Mouse (Mus musculus) kidney, postnatal 0 days (tissue): ENCODE data around the gene Defb48. TPM values are rescaled to one million over a fixed set of nuclear protein-coding genes. Genes with fewer than 3 reads are reported as not detected.

Source experiments
- ATAC-seq: fragments of 200-750 bp; cut with Nextera tagmentation; replicated peaks from 2 replicates; pipeline ENCODE4 v1.8.0; 2017; ENCODE audit warnings: low read depth, moderate number of reproducible peaks, moderate TSS enrichment, moderate library complexity; ENCODE audit not compliant: low FRiP score
- DNase-seq: peaks from one replicate; pipeline ENCODE4 v3.0.0-alpha.2; 2016; ENCODE audit warnings: low spot score
- H3K27ac ChIP-seq: fragments of 300-500 bp; sonication (generic); 2 replicates; pipeline ENCODE4 v1.5.1; 2014; ENCODE audit warnings: mild to moderate bottlenecking
- H3K27me3 ChIP-seq: fragments of 300-500 bp; sonication (generic); 2 replicates; pipeline ENCODE4 v1.6.1; 2014; ENCODE audit warnings: low read length, mixed read lengths; ENCODE audit not compliant: insufficient read depth
- H3K36me3 ChIP-seq: fragments of 300-500 bp; sonication (generic); 2 replicates; pipeline ENCODE4 v1.6.1; 2014; ENCODE audit warnings: low read length, mixed read lengths; ENCODE audit not compliant: insufficient read depth
- H3K4me1 ChIP-seq: fragments of 300-500 bp; sonication (generic); replicated peaks from 2 replicates; pipeline ENCODE4 v1.6.1; 2014; ENCODE audit warnings: antibody characterized with exemption, low read length, mixed read lengths; ENCODE audit not compliant: insufficient read depth
- H3K4me2 ChIP-seq: fragments of 300-500 bp; sonication (generic); 2 replicates; pipeline ENCODE4 v1.6.1; 2014; ENCODE audit warnings: mild to moderate bottlenecking, low read length, moderate library complexity, mixed read lengths
- H3K4me3 ChIP-seq: fragments of 300-500 bp; sonication (generic); replicated peaks from 2 replicates; pipeline ENCODE4 v1.5.1; 2014; ENCODE audit warnings: low read depth, low read length
- H3K9ac ChIP-seq: fragments of 300-500 bp; sonication (generic); 2 replicates; pipeline ENCODE4 v1.6.1; 2014; ENCODE audit warnings: low read depth, low read length
- H3K9me3 ChIP-seq: fragments of 300-500 bp; sonication (generic); replicated peaks from 2 replicates; pipeline ENCODE4 v1.6.1; 2016; ENCODE audit warnings: low read length, inconsistent platforms, mixed read lengths
- CTCF ChIP-seq: IDR thresholded peaks from 2 replicates; pipeline ENCODE4 v1.5.1; 2016; ENCODE audit warnings: antibody characterized with exemption, low read depth, mild to moderate bottlenecking, moderate library complexity
- WGBS: fragments of 180-500 bp; shearing (Covaris S2); extraction: QIAGEN DNeasy Blood & Tissue Kit; methylation state at CpG from one replicate; pipeline ENCODE4 v1.1.7; 2014; 5-methylcytosine and 5-hydroxymethylcytosine counted together
- polyA plus RNA-seq: library from polyadenylated mRNA; unstranded; fragments of >200 nt; fragmentation: Nextera tagmentation; extraction: Ambion mirVana; gene quantifications from 2 replicates; pipeline ENCODE4 v1.2.1, GENCODE M21; 2015

The Defb48 gene
- polyA plus RNA-seq, 1 experiment from 2014 or later, result not detected

GRCm38 (mm10) chr14:62997777-62998176 lies 13.5 kb upstream of the Defb48 start, which contains the start of gene Defb47:
Defb47 (plus strand) TSS chr14:62998077.
- DNase-seq (no peak), ATAC-seq (no peak)
- Histone ChIP-seq H3K4me3 (no peak within 1 kb of the TSS), H3K4me1 (no peaks in the 10 kb centered on the region), H3K27ac (no peak within 1 kb of the TSS), H3K36me3 (no peaks in the 10 kb centered on the region), H3K27me3 (no peaks in the 10 kb centered on the region), H3K9ac (no peak within 1 kb of the TSS), H3K9me3 (no peaks in the 10 kb centered on the region), H3K4me2 (no peak within 1 kb of the TSS)
- TF ChIP-seq CTCF, result no peak
- WGBS, result 51% methylated on average over 8 of the region's 8 CpGs

- no peak for TF ChIP-seq CTCF
- WGBS, result 78% methylated on average over 7 of the region's 7 CpGs
- Histone ChIP-seq H3K4me1 (no peaks in the 10 kb centered on the region), H3K36me3 (no peaks in the 10 kb centered on the region), H3K27me3 (no peaks in the 10 kb centered on the region), H3K9me3 (no peaks in the 10 kb centered on the region), H3K27ac (no peak overlapping the region), H3K4me2 (no peak overlapping the region), H3K4me3 (no peak overlapping the region), H3K9ac (no peak overlapping the region)
- DNase-seq, result no peak
- no peak for ATAC-seq
Observed at GRCm38 (mm10) chr14:62991849-62992510, 7.7 kb upstream of the Defb48 start.

- ATAC-seq, result no peak
Observed at GRCm38 (mm10) chr14:62991271-62991670, 7.0 kb upstream of the Defb48 start.

GRCm38 (mm10) chr14:62979815-62980214 lies 4.5 kb downstream of the Defb48 start:
- Histone ChIP-seq H3K27me3 (no peaks in the 10 kb centered on the region), H3K4me2 (no peak overlapping the region), H3K27ac (no peak overlapping the region), H3K36me3 (no peaks in the 10 kb centered on the region), H3K4me1 (no peaks in the 10 kb centered on the region), H3K4me3 (no peak overlapping the region), H3K9me3 (no peaks in the 10 kb centered on the region), H3K9ac (no peak overlapping the region)
- TF ChIP-seq CTCF, result no peak
- DNase-seq (no peak), ATAC-seq (no peak)
- 92% methylated on average over 1 of the region's 1 CpGs for WGBS

More at GRCm38 (mm10) chr14:62991271-62991670, 7.0 kb upstream of the Defb48 start:
- Histone ChIP-seq H3K4me1 (no peaks in the 10 kb centered on the region), H3K27ac (no peak overlapping the region), H3K4me2 (no peak overlapping the region), H3K4me3 (no peak overlapping the region), H3K27me3 (no peaks in the 10 kb centered on the region), H3K9me3 (no peaks in the 10 kb centered on the region), H3K36me3 (no peaks in the 10 kb centered on the region), H3K9ac (no peak overlapping the region)
- peak; percentile 19 for DNase-seq
- 43% methylated on average over 3 of the region's 3 CpGs for WGBS
- no peak for TF ChIP-seq CTCF

- ATAC-seq, result no peak
- Histone ChIP-seq H3K4me3 (no peak overlapping the region), H3K9me3 (no peaks in the 10 kb centered on the region), H3K27ac (no peak overlapping the region), H3K4me1 (no peaks in the 10 kb centered on the region), H3K36me3 (no peaks in the 10 kb centered on the region), H3K4me2 (no peak overlapping the region), H3K27me3 (no peaks in the 10 kb centered on the region), H3K9ac (no peak overlapping the region)
- DNase-seq, result peak; percentile 38
- 14% methylated on average over 5 of the region's 5 CpGs for WGBS
- TF ChIP-seq CTCF, result peak; percentile 78
Observed at GRCm38 (mm10) chr14:62975046-62975445, 9.3 kb downstream of the Defb48 start.

GRCm38 (mm10) chr14:62965811-62966520 lies 18.3 kb downstream of the Defb48 start:
- Histone ChIP-seq H3K9me3 (no peaks in the 10 kb centered on the region), H3K9ac (no peak overlapping the region), H3K27ac (peak overlapping the region; percentile 60), H3K27me3 (no peaks in the 10 kb centered on the region), H3K36me3 (no peaks in the 10 kb centered on the region), H3K4me3 (peak overlapping the region; percentile 26), H3K4me2 (peak overlapping the region; percentile 57), H3K4me1 (no peaks in the 10 kb centered on the region; the same call in 1 of the 2 replicates)
- no peak for TF ChIP-seq CTCF
- peak; percentile 73; the same call in 1 of the 2 replicates for ATAC-seq
- DNase-seq, result peak; percentile 90
- WGBS, result 9% methylated on average over 15 of the region's 15 CpGs
